Mouse (Mus musculus) testis, postnatal 14 days (tissue): Measurements from ENCODE around the gene Pde1a.

ENCODE experiments used
- DNase-seq: peaks from one replicate; pipeline ENCODE4 v3.0.0; 2021; ENCODE audit warnings: low spot score

The Pde1a gene

GRCm38 (mm10) chr2:80128861-80129698 is at the start of gene Pde1a:
Gene Pde1a (minus strand): TSS chr2:80129458.
- peak; percentile 5 for DNase-seq

- DNase-seq, result no peak
Observed at GRCm38 (mm10) chr2:80178608-80179280, 49.5 kb upstream of the Pde1a start.

- no peak for DNase-seq
Observed at GRCm38 (mm10) chr2:80178154-80178553, 48.9 kb upstream of the Pde1a start.

GRCm38 (mm10) chr2:80168103-80168502 is 38.8 kb upstream of the Pde1a start:
- no peak for DNase-seq

- no peak for DNase-seq
Observed at GRCm38 (mm10) chr2:80158784-80159183, 29.5 kb upstream of the Pde1a start.

- no peak for DNase-seq
Observed at GRCm38 (mm10) chr2:80158196-80158595, 28.9 kb upstream of the Pde1a start.

- DNase-seq, result no peak
Observed at GRCm38 (mm10) chr2:80150019-80150418, 20.8 kb upstream of the Pde1a start.

- no peak for DNase-seq
Observed at GRCm38 (mm10) chr2:80149332-80149731, 20.1 kb upstream of the Pde1a start.

- no peak for DNase-seq
Observed at GRCm38 (mm10) chr2:80135076-80135475, 5.8 kb upstream of the Pde1a start.

- DNase-seq, result no peak
Observed at GRCm38 (mm10) chr2:80132677-80133076, 3.4 kb upstream of the Pde1a start.

GRCm38 (mm10) chr2:80126663-80127062 is 2.6 kb downstream of the Pde1a start:
- no peak for DNase-seq

GRCm38 (mm10) chr2:80086891-80087290 is 42.4 kb downstream of the Pde1a start:
- no peak for DNase-seq

GRCm38 (mm10) chr2:80080090-80080821 is 49.0 kb downstream of the Pde1a start:
- DNase-seq, result no peak

GRCm38 (mm10) chr2:80079618-80080017 is 49.6 kb downstream of the Pde1a start:
- no peak for DNase-seq

- no peak for DNase-seq
Observed at GRCm38 (mm10) chr2:80076323-80076722, 52.9 kb downstream of the Pde1a start.

GRCm38 (mm10) chr2:80074531-80074930 is 54.7 kb downstream of the Pde1a start:
- no peak for DNase-seq

- DNase-seq, result no peak
Observed at GRCm38 (mm10) chr2:80074046-80074445, 55.2 kb downstream of the Pde1a start.

- DNase-seq, result no peak
Observed at GRCm38 (mm10) chr2:80073426-80073825, 55.8 kb downstream of the Pde1a start.

- DNase-seq, result no peak
Observed at GRCm38 (mm10) chr2:80069745-80070144, 59.5 kb downstream of the Pde1a start.

- DNase-seq, result no peak
Observed at GRCm38 (mm10) chr2:80066449-80066848, 62.8 kb downstream of the Pde1a start.

- no peak for DNase-seq
Observed at GRCm38 (mm10) chr2:80056062-80056461, 73.2 kb downstream of the Pde1a start.

- no peak for DNase-seq
Observed at GRCm38 (mm10) chr2:80054042-80054441, 75.2 kb downstream of the Pde1a start.
